Mouse (Mus musculus): ENCODE measurements around the gene Zfp738. TPM values are rescaled to one million over a fixed set of nuclear protein-coding genes. Genes with fewer than 3 reads are reported as not detected.
A peak's percentile ranks its signal among the peaks of the same experiment; 100 is the strongest.
"Not testable (repeated sequence)": the region's sequence is repeated elsewhere in the genome, so short reads cannot be mapped to it uniquely, and the experiment has no call there.

Gene Zfp738
- polyA plus RNA-seq, 1 experiment = 10.4 TPM

DNA sequence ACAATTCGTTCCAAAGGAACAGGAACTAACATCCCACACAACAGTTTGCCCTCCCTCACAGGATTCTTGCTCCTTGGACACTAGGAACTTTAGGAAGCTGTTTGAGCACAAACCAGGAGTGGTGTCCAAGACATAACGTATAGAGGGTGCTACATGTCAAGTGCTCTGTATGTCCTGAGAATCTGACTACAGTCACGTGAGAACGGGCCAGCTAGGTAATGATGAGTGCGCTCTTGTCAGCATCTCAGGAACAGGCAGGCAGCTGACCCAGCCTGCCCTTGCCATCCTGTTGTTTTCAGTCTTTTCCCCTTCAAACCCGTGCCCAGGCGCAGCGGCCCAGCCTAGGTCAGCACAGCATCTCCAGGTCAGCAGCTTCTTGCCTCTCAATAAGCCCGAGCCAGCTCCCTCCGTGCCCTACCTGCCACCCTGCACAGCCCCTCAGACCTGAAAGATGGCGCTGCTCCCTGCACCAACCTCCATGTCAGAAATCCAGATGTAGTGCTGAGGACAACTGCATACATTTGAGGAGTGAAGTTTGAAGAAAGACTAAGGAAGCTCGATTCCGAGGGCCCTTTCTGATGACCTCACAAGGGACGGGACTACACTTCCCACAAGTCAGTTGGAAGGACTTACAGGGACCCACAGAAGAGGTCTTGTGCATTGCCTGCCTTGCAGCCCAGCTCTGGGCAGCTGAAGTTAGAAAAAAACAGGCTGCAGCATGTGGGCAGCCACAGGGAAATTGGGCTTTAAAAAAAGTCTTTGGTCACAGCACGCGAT, 3.7 kb downstream of the Zfp738 start:
- not testable (repeated sequence) for H3K27me3 ChIP-seq (ENCODE audit: control insufficient read depth, insufficient read depth, low read length); H3K27ac ChIP-seq (ENCODE audit: control insufficient read depth, insufficient read depth, low read length)

DNA sequence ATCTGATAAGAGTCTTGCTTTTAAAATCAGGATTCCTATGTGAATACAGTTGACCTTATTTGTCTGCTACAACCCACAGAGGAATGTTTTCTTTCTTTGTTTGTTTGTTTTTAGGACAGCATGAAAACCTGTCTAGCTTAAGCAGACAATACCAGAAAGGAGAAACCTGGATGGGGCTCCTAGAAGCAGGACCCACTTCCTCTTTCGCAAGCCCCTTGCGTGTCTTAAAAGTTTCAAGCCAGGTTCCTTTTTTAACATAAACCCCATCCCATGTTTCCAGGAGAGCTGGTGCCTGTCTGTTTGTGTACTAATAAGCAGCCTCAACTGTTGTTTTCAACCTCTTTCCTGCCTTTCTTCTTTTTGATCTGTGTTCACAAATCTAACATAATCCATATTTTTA, 12.0 kb downstream of the Zfp738 start:
- Histone ChIP-seq H3K27me3 (ENCODE audit: control insufficient read depth, insufficient read depth, low read length) (no peaks in the 10 kb centered on the region), H3K27ac (ENCODE audit: control insufficient read depth, insufficient read depth, low read length) (no peak overlapping the region), H3K36me3 (ENCODE audit: control insufficient read depth, insufficient read depth, low read length) (no peaks in the 10 kb centered on the region), H3K4me3 (ENCODE audit: control insufficient read depth, insufficient read depth, low read length) (no peak overlapping the region), H3K4me1 (replicated peaks; ENCODE audit: control insufficient read depth, insufficient read depth, low read length) (no peaks in the 10 kb centered on the region)
- no peak for DNase-seq
- whole genome bisulfite sequencing = 90% methylated on average over 2 of the region's 2 CpGs
- TF ChIP-seq POLR2A (IDR thresholded peaks at IDR 0.05; ENCODE audit: control insufficient read depth, extremely low read depth, insufficient read depth, low read length, poor library complexity) = no peak

More for the DNA sequence above, 3.7 kb downstream of the Zfp738 start:
- peak; percentile 83 for DNase-seq
- H3K4me3 ChIP-seq (ENCODE audit: control insufficient read depth, insufficient read depth, low read length) = peak overlapping the region; percentile 92
- TF ChIP-seq POLR2A (IDR thresholded peaks at IDR 0.05; ENCODE audit: control insufficient read depth, extremely low read depth, insufficient read depth, low read length, poor library complexity) = 0 out of 2 replicates have a peak, but pooled peaks have one; percentile 35
- WGBS = 8% methylated on average over 16 of the region's 16 CpGs
- H3K4me1 ChIP-seq (replicated peaks; ENCODE audit: control insufficient read depth, insufficient read depth, low read length); H3K36me3 ChIP-seq (ENCODE audit: control insufficient read depth, insufficient read depth, low read length): not testable (repeated sequence)

DNA sequence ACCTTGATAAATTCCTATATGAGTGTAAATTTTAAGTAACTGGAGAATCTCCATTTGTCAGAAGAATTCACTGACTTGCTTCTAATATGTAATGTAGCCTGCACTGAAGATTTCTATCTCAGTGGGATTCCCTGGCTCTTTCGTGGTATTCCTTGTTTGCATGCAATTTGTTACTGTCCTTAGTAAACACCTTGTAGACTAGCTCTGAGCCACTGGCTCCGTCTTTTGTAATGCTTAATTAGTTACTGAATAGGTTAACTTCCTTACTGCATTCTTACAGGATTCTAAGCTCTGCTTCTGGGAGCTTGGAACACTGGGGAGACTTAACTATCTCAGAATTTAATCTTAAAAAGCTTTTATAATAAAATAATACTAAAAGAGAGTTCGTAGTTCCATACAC, 34.4 kb downstream of the Zfp738 start:
- Histone ChIP-seq H3K36me3 (ENCODE audit: control insufficient read depth, insufficient read depth, low read length) (no peaks in the 10 kb centered on the region), H3K4me3 (ENCODE audit: control insufficient read depth, insufficient read depth, low read length) (no peak overlapping the region), H3K27ac (ENCODE audit: control insufficient read depth, insufficient read depth, low read length) (no peak overlapping the region), H3K4me1 (replicated peaks; ENCODE audit: control insufficient read depth, insufficient read depth, low read length) (no peaks in the 10 kb centered on the region), H3K27me3 (ENCODE audit: control insufficient read depth, insufficient read depth, low read length) (no peaks in the 10 kb centered on the region)
- 68% methylated on average over 3 of the region's 3 CpGs for WGBS
- no peak for DNase-seq
- TF ChIP-seq POLR2A (IDR thresholded peaks at IDR 0.05; ENCODE audit: control insufficient read depth, extremely low read depth, insufficient read depth, low read length, poor library complexity) = no peak
- TF ChIP-seq CTCF (IDR thresholded peaks at IDR 0.05; ENCODE audit: borderline replicate concordance, control insufficient read depth, extremely low read depth, insufficient read depth, low read length, poor library complexity) = no peak

DNA sequence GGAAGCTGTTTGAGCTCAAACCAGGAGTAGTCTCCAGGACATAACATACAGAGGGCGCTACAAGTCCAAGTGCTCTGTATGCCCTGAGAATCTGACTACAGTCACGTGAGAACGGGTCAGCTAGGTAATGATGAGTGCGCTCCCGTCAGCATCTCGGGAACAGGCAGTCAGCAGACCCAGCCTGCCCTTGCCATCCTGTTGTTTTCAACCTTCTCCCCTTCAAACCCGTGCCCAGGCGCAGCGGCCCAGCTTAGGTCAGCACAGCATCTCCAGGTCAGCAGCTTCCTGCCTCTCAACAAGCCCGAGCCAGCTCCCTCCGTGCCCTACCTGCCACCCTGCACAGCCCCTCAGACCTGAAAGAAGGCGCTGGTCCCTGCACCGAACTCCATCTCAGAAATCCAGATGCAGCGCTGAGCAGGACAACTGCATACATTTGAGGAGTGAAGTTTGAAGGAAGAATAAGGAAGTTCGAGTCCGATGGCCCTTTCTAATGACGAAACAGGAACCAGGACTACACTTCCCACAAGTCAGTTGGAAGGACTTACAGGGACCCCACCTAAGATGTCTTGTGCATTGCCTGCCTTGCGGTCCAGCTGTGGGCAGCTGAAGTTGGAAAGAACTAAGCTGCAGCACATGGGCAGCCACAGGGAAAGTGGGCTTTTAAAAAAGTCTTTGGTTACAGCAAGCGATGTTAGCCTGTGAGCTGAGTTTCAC, 49.4 kb downstream of the Zfp738 start, which contains the start of the genes Gm49345 and Zfp729a:
TSS of gene Gm49345 (minus strand) at position 476 of the 714 bp plus-strand sequence.
TSS of gene Zfp729a (minus strand) at position 498 of the 714 bp plus-strand sequence.
- H3K27me3 ChIP-seq (ENCODE audit: control insufficient read depth, insufficient read depth, low read length) = no peaks in the 10 kb centered on the region
- no peaks in the 10 kb centered on the region for H3K36me3 ChIP-seq (ENCODE audit: control insufficient read depth, insufficient read depth, low read length)
- H3K27ac ChIP-seq (ENCODE audit: control insufficient read depth, insufficient read depth, low read length) = no peak within 1 kb of the TSS
- H3K4me3 ChIP-seq (ENCODE audit: control insufficient read depth, insufficient read depth, low read length) = peak within 1 kb of the TSS; percentile 87
- DNase-seq = peak; percentile 86
- no peaks in the 10 kb centered on the region for H3K4me1 ChIP-seq (replicated peaks; ENCODE audit: control insufficient read depth, insufficient read depth, low read length)
- TF ChIP-seq CTCF (IDR thresholded peaks at IDR 0.05; ENCODE audit: borderline replicate concordance, control insufficient read depth, extremely low read depth, insufficient read depth, low read length, poor library complexity) (0 out of 2 replicates have a peak, but pooled peaks have one; percentile 26), POLR2A (IDR thresholded peaks at IDR 0.05; ENCODE audit: control insufficient read depth, extremely low read depth, insufficient read depth, low read length, poor library complexity) (0 out of 2 replicates have a peak, but pooled peaks have one; percentile 47)
- under 1% methylated on average over 19 of the region's 19 CpGs for WGBS

DNA sequence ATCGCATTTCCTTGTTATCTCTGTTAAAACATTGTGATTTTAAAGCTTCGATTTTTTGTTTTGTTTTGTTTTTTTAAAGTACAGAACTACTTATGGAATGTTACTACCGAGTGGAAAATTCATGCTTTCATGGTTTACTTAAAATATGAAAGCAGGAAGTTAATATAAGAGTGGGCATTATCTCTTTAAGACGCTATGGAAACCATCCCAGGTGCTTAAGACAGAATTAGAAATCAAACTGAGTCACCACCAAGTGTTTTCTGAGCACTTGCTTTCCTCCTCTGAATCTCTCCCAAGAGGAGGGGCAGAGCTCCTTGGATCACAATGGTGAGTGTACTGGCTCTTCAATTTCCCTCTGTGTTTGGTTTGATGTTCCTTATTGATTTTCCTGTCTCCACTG, 76.8 kb downstream of the Zfp738 start:
- no peak for DNase-seq
- TF ChIP-seq CTCF (IDR thresholded peaks at IDR 0.05; ENCODE audit: borderline replicate concordance, control insufficient read depth, extremely low read depth, insufficient read depth, low read length, poor library complexity) (no peak), POLR2A (IDR thresholded peaks at IDR 0.05; ENCODE audit: control insufficient read depth, extremely low read depth, insufficient read depth, low read length, poor library complexity) (no peak)
- no peak overlapping the region for H3K4me3 ChIP-seq (ENCODE audit: control insufficient read depth, insufficient read depth, low read length)

DNA sequence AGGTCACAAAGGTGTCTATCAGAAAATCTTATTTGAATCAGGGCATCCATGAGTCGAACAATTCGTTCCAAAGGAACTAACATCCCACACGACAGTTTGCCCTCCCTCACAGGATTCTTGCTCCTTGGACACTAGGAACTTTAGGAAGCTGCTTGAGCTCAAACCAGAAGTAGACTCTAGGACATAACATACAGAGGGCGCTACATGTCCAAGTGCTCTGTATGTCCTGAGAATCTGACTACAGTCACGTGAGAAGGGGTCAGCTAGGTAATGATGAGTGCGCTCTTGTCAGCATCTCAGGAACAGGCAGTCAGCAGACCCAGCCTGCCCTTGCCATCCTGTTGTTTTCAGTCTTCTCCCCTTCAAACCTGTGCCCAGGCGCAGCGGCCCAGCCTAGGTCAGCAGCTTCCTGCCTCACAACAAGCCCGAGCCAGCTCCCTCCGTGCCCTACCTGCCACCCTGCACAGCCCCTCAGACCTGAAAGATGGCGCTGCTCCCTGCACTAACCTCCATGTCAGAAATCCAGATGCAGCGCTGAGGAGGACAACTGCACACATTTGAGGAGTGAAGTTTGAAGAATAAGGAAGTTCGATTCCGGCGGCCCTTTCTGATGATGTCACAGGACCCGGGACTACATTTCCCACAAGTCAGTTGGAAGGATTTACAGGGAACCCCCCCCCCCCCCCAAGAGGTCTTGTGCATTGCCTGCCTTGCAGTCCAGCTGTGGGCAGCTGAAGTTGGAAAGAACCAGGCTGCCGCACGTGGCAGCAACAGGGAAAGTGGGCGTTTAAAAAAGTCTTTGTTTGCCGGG, 77.6 kb downstream of the Zfp738 start, which contains the start of gene Zfp729b:
TSS of gene Zfp729b (minus strand) at position 642 of the 811 bp plus-strand sequence.
- H3K36me3 ChIP-seq (ENCODE audit: control insufficient read depth, insufficient read depth, low read length) = no peaks in the 10 kb centered on the region
- peak within 1 kb of the TSS; percentile 62 for H3K4me3 ChIP-seq (ENCODE audit: control insufficient read depth, insufficient read depth, low read length)
- no peak within 1 kb of the TSS for H3K27ac ChIP-seq (ENCODE audit: control insufficient read depth, insufficient read depth, low read length)
- WGBS = 3% methylated on average over 20 of the region's 20 CpGs
- H3K4me1 ChIP-seq (replicated peaks; ENCODE audit: control insufficient read depth, insufficient read depth, low read length) = no peaks in the 10 kb centered on the region; the same call in 1 of the 2 replicates
- H3K27me3 ChIP-seq (ENCODE audit: control insufficient read depth, insufficient read depth, low read length) = no peaks in the 10 kb centered on the region
- peak; percentile 91 for DNase-seq
- TF ChIP-seq CTCF (IDR thresholded peaks at IDR 0.05; ENCODE audit: borderline replicate concordance, control insufficient read depth, extremely low read depth, insufficient read depth, low read length, poor library complexity) (no peak), POLR2A (IDR thresholded peaks at IDR 0.05; ENCODE audit: control insufficient read depth, extremely low read depth, insufficient read depth, low read length, poor library complexity) (no peak)

More for the DNA sequence above, 76.8 kb downstream of the Zfp738 start:
- no peak overlapping the region for H3K27ac ChIP-seq (ENCODE audit: control insufficient read depth, insufficient read depth, low read length)
- no peaks in the 10 kb centered on the region; the same call in 1 of the 2 replicates for H3K4me1 ChIP-seq (replicated peaks; ENCODE audit: control insufficient read depth, insufficient read depth, low read length)
- H3K36me3 ChIP-seq (ENCODE audit: control insufficient read depth, insufficient read depth, low read length) = no peaks in the 10 kb centered on the region
- no peaks in the 10 kb centered on the region for H3K27me3 ChIP-seq (ENCODE audit: control insufficient read depth, insufficient read depth, low read length)
- WGBS = 68% methylated on average over 4 of the region's 4 CpGs

Other genes with a start within 250 kb of the Zfp738 start
- 2.4 and 3.6 TPM in 2 replicates for gene Zfp874a, start 235.4 kb downstream of the Zfp738 start, polyA plus RNA-seq (2012; rRNA removed)
- gene Zfp874b, start 202.8 kb downstream of the Zfp738 start, polyA plus RNA-seq (2012; rRNA removed) = 5.9 and 6.3 TPM in 2 replicates
- 1.2 and 1.7 TPM in 2 replicates for gene Zfp58, start 186.5 kb downstream of the Zfp738 start, polyA plus RNA-seq (2012; rRNA removed)
- not detected in 2 replicates for gene Gm26965, start 160.9 kb downstream of the Zfp738 start, polyA plus RNA-seq (2012; rRNA removed)
- gene Zfp87, start 160.9 kb downstream of the Zfp738 start, polyA plus RNA-seq (2012; rRNA removed) = 31.2 and 43.7 TPM in 2 replicates
- 7.0 and 8.6 TPM in 2 replicates for gene Zfp748, start 133.2 kb downstream of the Zfp738 start, polyA plus RNA-seq (2012; rRNA removed)
- 1.1 and 1.2 TPM in 2 replicates for gene Zfp729b, start 77.4 kb downstream of the Zfp738 start, polyA plus RNA-seq (2012; rRNA removed)
- gene Gm49345, start 49.3 kb downstream of the Zfp738 start, polyA plus RNA-seq (2012; rRNA removed) = 1.0 TPM in 1 of 2 replicates, not detected in the other
- 1.8 and 2.0 TPM in 2 replicates for gene Zfp729a, start 49.3 kb downstream of the Zfp738 start, polyA plus RNA-seq (2012; rRNA removed)
- gene Zfp65, start 42.1 kb upstream of the Zfp738 start, polyA plus RNA-seq (2012; rRNA removed) = 1.4 TPM in 2 replicates
- 0.83 and 0.96 TPM in 2 replicates for gene Zfp85, start 68.2 kb upstream of the Zfp738 start, polyA plus RNA-seq (2012; rRNA removed)
- 0.96 and 1.7 TPM in 2 replicates for gene Zfp493, start 92.6 kb upstream of the Zfp738 start, polyA plus RNA-seq (2012; rRNA removed)
- 0.90 and 1.2 TPM in 2 replicates for gene Zfp273, start 126.7 kb upstream of the Zfp738 start, polyA plus RNA-seq (2012; rRNA removed)
- gene Gm10037, start 144.0 kb upstream of the Zfp738 start, polyA plus RNA-seq (2012; rRNA removed) = 0.34 TPM in 1 of 2 replicates, not detected in the other
- gene BC048507, start 176.3 kb upstream of the Zfp738 start, polyA plus RNA-seq (2012; rRNA removed) = not detected in 2 replicates

All from thymus, adult 2 months (tissue).